20 mouse cellular contexts compared by ENCODE assay signal in the genomic region with DNA sequence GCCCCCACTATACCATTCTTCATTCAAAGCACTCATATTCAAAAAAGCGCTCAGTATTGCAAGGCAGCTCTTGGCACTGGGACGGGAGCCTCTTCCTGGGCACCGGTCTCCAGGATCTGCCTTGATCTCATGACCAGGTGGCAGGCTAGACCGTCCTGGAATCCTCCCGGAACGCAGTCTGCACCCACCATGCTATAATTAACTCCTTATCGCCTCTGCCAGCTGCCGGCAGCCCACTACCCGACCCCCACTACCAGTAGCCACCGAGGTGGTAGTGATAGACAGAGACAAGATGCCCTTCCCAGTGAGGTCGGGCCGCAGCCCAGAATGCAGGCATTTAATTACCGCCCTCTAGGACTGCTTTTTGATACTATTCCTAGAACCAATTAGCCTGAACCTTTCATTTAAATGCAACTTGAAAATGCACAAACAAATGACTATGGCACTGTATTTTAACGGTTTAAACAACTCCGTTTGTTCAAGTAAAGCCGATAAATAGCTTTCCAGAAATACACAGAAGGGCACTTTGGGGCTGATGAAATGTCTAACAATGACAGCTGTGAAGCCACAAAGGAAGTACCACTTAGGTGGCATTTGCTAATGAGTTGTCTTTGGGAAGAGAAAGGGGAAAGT. TPM values are rescaled to one million over a fixed set of nuclear protein-coding genes. Genes with fewer than 3 reads are reported as not detected.
DNase-seq lines count a peak whose midpoint lies in the region; ATAC-seq and TF ChIP-seq lines count a peak whose summit lies in the region.
"Had no signal": no experiment of that assay in that cellular context is flagged by ENCODE, and none has a peak within 500 bp of the region (broad histone marks: within the 10 kb centered on the region; RNA-seq: fewer than 3 reads in every experiment).

No protein-coding gene starts in this region.

- H3K36me3 ChIP-seq in heart, embryonic 10.5 days = no peaks in the 10 kb centered on the region
- H3K36me3 ChIP-seq in liver, postnatal 0 days (replicated peaks; ENCODE audit: insufficient read depth, low read length) = no peaks in the 10 kb centered on the region
- H3K36me3 ChIP-seq in liver, embryonic 13.5 days = no peaks in the 10 kb centered on the region
- H3K36me3 ChIP-seq: embryonic facial prominence, embryonic 13.5 days; hindbrain, embryonic 13.5 days; intestine, embryonic 15.5 days; kidney, embryonic 15.5 days; midbrain, embryonic 12.5 days had no signal

- H3K9me3 ChIP-seq in heart, embryonic 10.5 days = no peaks in the 10 kb centered on the region
- H3K9me3 ChIP-seq in liver, postnatal 0 days (ENCODE audit: low read length) = no peaks in the 10 kb centered on the region
- H3K9me3 ChIP-seq in liver, embryonic 13.5 days (replicated peaks) = no peaks in the 10 kb centered on the region
- H3K9me3 ChIP-seq: embryonic facial prominence, embryonic 13.5 days; hindbrain, embryonic 13.5 days; intestine, embryonic 15.5 days; kidney, embryonic 15.5 days; midbrain, embryonic 12.5 days had no signal

- H3K4me2 ChIP-seq in liver, postnatal 0 days (ENCODE audit: low read depth, low read length) = no peak overlapping the region
- H3K4me2 ChIP-seq in liver, embryonic 13.5 days = peak overlapping the region; percentile 34
- H3K4me2 ChIP-seq: embryonic facial prominence, embryonic 13.5 days; hindbrain, embryonic 13.5 days; intestine, embryonic 15.5 days; kidney, embryonic 15.5 days; midbrain, embryonic 12.5 days had no signal

- H3K9ac ChIP-seq in liver, postnatal 0 days (replicated peaks) = no peak overlapping the region
- H3K9ac ChIP-seq in liver, embryonic 13.5 days = no peak overlapping the region
- H3K9ac ChIP-seq: embryonic facial prominence, embryonic 13.5 days; hindbrain, embryonic 13.5 days; intestine, embryonic 15.5 days; kidney, embryonic 15.5 days; midbrain, embryonic 12.5 days had no signal

- peak; percentile 79 for DNase-seq in heart, embryonic 10.5 days (ENCODE audit: low spot score)
- DNase-seq in heart, postnatal 10 days = no peak
- peak; percentile 12 for DNase-seq in liver
- DNase-seq in liver, postnatal 0 days = no peak
- peak; percentile 7 for DNase-seq in liver, embryonic 13.5 days
- no peak for DNase-seq in layer of hippocampus, adult 9-10 months (ENCODE audit: low spot score)
- no peak for DNase-seq in thymus, adult 18-20 months
- DNase-seq: adrenal gland, adult 8-10 months; cerebellum, adult 8-10 months; heart, adult 2 months; lung, adult 18-20 months; right cerebral cortex, postnatal 14 days; thymus, postnatal 25 days had no signal

- H3K27me3 ChIP-seq in heart, embryonic 10.5 days (ENCODE audit: insufficient read depth, poor library complexity, severe bottlenecking) = peaks cover 7% of the 10 kb centered on the region; the same call in 1 of the 2 replicates
- H3K27me3 ChIP-seq in liver, postnatal 0 days (ENCODE audit: insufficient read depth, low read length) = no peaks in the 10 kb centered on the region
- H3K27me3 ChIP-seq in liver, embryonic 13.5 days = peaks cover 13% of the 10 kb centered on the region
- H3K27me3 ChIP-seq: hindbrain, embryonic 13.5 days; intestine, embryonic 15.5 days; kidney, embryonic 15.5 days had no signal

- no peak for ATAC-seq in liver, postnatal 0 days
- ATAC-seq in common myeloid progenitor, adult 5-6 weeks (replicated peaks; ENCODE audit: low read depth, poor library complexity, severe bottlenecking) = 0 out of 2 replicates have a peak, but pooled peaks have one; percentile 7
- no peak for ATAC-seq in liver, embryonic 13.5 days (ENCODE audit: low read depth)
- ATAC-seq: intestine, embryonic 15.5 days had no signal

- H3K4me1 ChIP-seq in heart, embryonic 10.5 days = peaks cover 42% of the 10 kb centered on the region
- H3K4me1 ChIP-seq in liver, postnatal 0 days (ENCODE audit: insufficient read depth) = peaks cover 3% of the 10 kb centered on the region; the same call in 1 of the 2 replicates
- peaks cover 24% of the 10 kb centered on the region for H3K4me1 ChIP-seq in liver, embryonic 13.5 days (replicated peaks)
- H3K4me1 ChIP-seq: embryonic facial prominence, embryonic 13.5 days; intestine, embryonic 15.5 days; kidney, embryonic 15.5 days had no signal

- H3K4me3 ChIP-seq in heart, embryonic 10.5 days = peak overlapping the region; percentile 12; the same call in 1 of the 2 replicates
- no peak overlapping the region for H3K4me3 ChIP-seq in liver, postnatal 0 days (ENCODE audit: low read depth, low read length)
- no peak overlapping the region for H3K4me3 ChIP-seq in liver, embryonic 13.5 days (replicated peaks)
- H3K4me3 ChIP-seq: embryonic facial prominence, embryonic 13.5 days; heart, adult 2 months; hindbrain, embryonic 13.5 days; intestine, embryonic 15.5 days; kidney, embryonic 15.5 days; midbrain, embryonic 12.5 days had no signal

- H3K27ac ChIP-seq in heart, embryonic 10.5 days = peak overlapping the region; percentile 29; the same call in 1 of the 2 replicates
- no peak overlapping the region for H3K27ac ChIP-seq in liver, postnatal 0 days (ENCODE audit: low read depth)
- no peak overlapping the region; the same call in 1 of the 2 replicates for H3K27ac ChIP-seq in liver, embryonic 13.5 days
- H3K27ac ChIP-seq: embryonic facial prominence, embryonic 13.5 days; heart, adult 2 months; hindbrain, embryonic 13.5 days; intestine, embryonic 15.5 days; kidney, embryonic 15.5 days; midbrain, embryonic 12.5 days had no signal

- WGBS in heart, embryonic 10.5 days = 20% methylated on average over 16 of the region's 16 CpGs
- WGBS in liver, postnatal 0 days (ENCODE audit: insufficient replicate concordance) = 32% methylated on average over 16 of the region's 16 CpGs
- WGBS in liver, embryonic 13.5 days (ENCODE audit: insufficient replicate concordance) = 7% methylated on average over 16 of the region's 16 CpGs

- no peak for TF ChIP-seq EP300 in liver, postnatal 0 days (IDR thresholded peaks at IDR 0.05; ENCODE audit: low read depth)

- no peak for TF ChIP-seq CTCF in liver, postnatal 0 days (IDR thresholded peaks at IDR 0.05; ENCODE audit: low read depth)

- intact Hi-C loops in heart, postnatal 10 days (cut with DNase I) = no loop called here

RNA-seq across cellular contexts. Expression of a gene that starts 32.4 kb away (rescaled TPM):
- polyA plus RNA-seq in heart, embryonic 10.5 days (2016; fragmentation: Nextera tagmentation; extraction: Ambion mirVana) = 2.9 and 3.4 TPM in 2 replicates
- total RNA-seq in heart, postnatal 10 days (2021) = not detected
- polyA plus RNA-seq in liver, postnatal 0 days (2015; fragmentation: Nextera tagmentation; extraction: Ambion mirVana) = 2.3 and 2.7 TPM in 2 replicates
- 5.8 and 7.0 TPM in 2 replicates for total RNA-seq in common myeloid progenitor, adult 5-6 weeks (2017)
- 4.4 and 4.9 TPM in 2 replicates for polyA plus RNA-seq in liver, embryonic 13.5 days (2015; fragmentation: Nextera tagmentation; extraction: Ambion mirVana)
- total RNA-seq: gastrocnemius, adult 8-10 months; heart, adult 2 months had no signal

Comparison
In these comparisons a context has a peak if more than half of its experiments do, and no peak if none do; other contexts are left out.
1. DNase-seq: peak in heart, embryonic 10.5 days (single experiment), liver (single experiment) and liver, embryonic 13.5 days (single experiment); none in heart, postnatal 10 days (0 of 2), liver, postnatal 0 days (single experiment), layer of hippocampus, adult 9-10 months (single experiment) and thymus, adult 18-20 months (0 of 2).